ENCODE assay signal across 8 mouse cellular contexts in genomic region chr9:56928041-56928811, GRCm38 (mm10). TPM values are rescaled to one million over a fixed set of nuclear protein-coding genes. Genes with fewer than 3 reads are reported as not detected.
A peak's percentile ranks its signal among the peaks of the same experiment; 100 is the strongest.
DNase-seq lines count a peak whose midpoint lies in the region; ATAC-seq and TF ChIP-seq lines count a peak whose summit lies in the region.

Snx33 (minus strand) TSS chr9:56928371.

- peak within 1 kb of the TSS; percentile 76 for H3K4me2 ChIP-seq in lung, embryonic 15.5 days

- no peak for TF ChIP-seq POLR2A in olfactory bulb, adult 2 months (IDR thresholded peaks at IDR 0.05; ENCODE audit: insufficient read depth, low read depth, low read length)

- peak within 1 kb of the TSS; percentile 81 for H3K9ac ChIP-seq in lung, embryonic 15.5 days

- peak; percentile 86 for DNase-seq in G1E (ENCODE audit: low spot score)
- DNase-seq in cerebellum, adult 8-10 months, result peak; percentile 86
- peak; percentile 91 for DNase-seq in forelimb bud, embryonic 11.5 days (ENCODE audit: low read depth, low spot score)
- peak; percentile 97 for DNase-seq in heart, postnatal 4 days
- DNase-seq in layer of hippocampus, adult 9-10 months (ENCODE audit: low spot score), result peak; percentile 51
- peak; percentile 74 to 78 for DNase-seq in thymus, adult 18-20 months

- H3K27ac ChIP-seq in lung, embryonic 15.5 days, result peak within 1 kb of the TSS; percentile 99
- peak within 1 kb of the TSS; percentile 24; the same call in 1 of the 2 replicates for H3K27ac ChIP-seq in olfactory bulb, adult 2 months (ENCODE audit: insufficient read depth, low read depth, low read length)

- no peak for TF ChIP-seq CTCF in G1E (IDR thresholded peaks at IDR 0.05; ENCODE audit: low read depth, low read length)
- peak; percentile 48; the same call in 1 of the 2 replicates for TF ChIP-seq CTCF in olfactory bulb, adult 2 months (IDR thresholded peaks at IDR 0.05; ENCODE audit: insufficient read depth, low read depth, low read length)

- peak within 1 kb of the TSS; percentile 80 for H3K4me3 ChIP-seq in G1E (ENCODE audit: low read depth, low read length)
- H3K4me3 ChIP-seq in lung, embryonic 15.5 days, result peak within 1 kb of the TSS; percentile 66
- H3K4me3 ChIP-seq in olfactory bulb, adult 2 months (ENCODE audit: insufficient read depth, low read depth, low read length), result peak within 1 kb of the TSS; percentile 59

- WGBS in lung, embryonic 15.5 days, result under 1% methylated on average over 49 of the region's 50 CpGs
- under 1% methylated on average over 50 of the region's 50 CpGs for WGBS in olfactory bulb, adult 2 months

- H3K27me3 ChIP-seq in G1E (ENCODE audit: insufficient read depth, low read length), result peaks cover 29% of the 10 kb centered on the region
- H3K27me3 ChIP-seq in lung, embryonic 15.5 days, result no peaks in the 10 kb centered on the region

- peaks cover 36% of the 10 kb centered on the region for H3K4me1 ChIP-seq in G1E (ENCODE audit: insufficient read depth, low read depth, low read length)
- H3K4me1 ChIP-seq in lung, embryonic 15.5 days, result peaks cover 44% of the 10 kb centered on the region
- peaks cover 16% of the 10 kb centered on the region for H3K4me1 ChIP-seq in olfactory bulb, adult 2 months (ENCODE audit: control insufficient read depth, insufficient read depth, low read length)

- H3K9me3 ChIP-seq in G1E (replicated peaks), result no peaks in the 10 kb centered on the region
- no peaks in the 10 kb centered on the region for H3K9me3 ChIP-seq in lung, embryonic 15.5 days

- H3K36me3 ChIP-seq in G1E (replicated peaks), result peaks cover 16% of the 10 kb centered on the region
- no peaks in the 10 kb centered on the region for H3K36me3 ChIP-seq in lung, embryonic 15.5 days

- ATAC-seq in G1E (ENCODE audit: extremely low read depth, insufficient number of reproducible peaks, low FRiP score, poor library complexity, severe bottlenecking), result peak; percentile 47
- ATAC-seq in lung, embryonic 15.5 days (ENCODE audit: borderline replicate concordance, extremely low read depth, low FRiP score, low TSS enrichment), result peak; percentile 82

RNA-seq across cellular contexts. Expression of gene Snx33, which starts in this region (rescaled TPM):
- 5.8 and 6.9 TPM in 2 replicates for total RNA-seq in G1E (2014; fragmentation: Nextera tagmentation)
- total RNA-seq in G1E (2017), result 6.5 and 7.4 TPM in 2 replicates
- polyA plus RNA-seq in G1E (2012), result 0.96 and 1.2 TPM in 2 replicates
- total RNA-seq in heart, postnatal 4 days (2021), result 10 to 100 TPM; 11.7 to 13.9 TPM
- polyA plus RNA-seq in lung, embryonic 15.5 days (2015; fragmentation: Nextera tagmentation; extraction: Ambion mirVana), result 10.8 and 11.4 TPM in 2 replicates
- not detected in 2 replicates for polyA plus RNA-seq in olfactory bulb, adult 2 months (2012; ENCODE audit: insufficient read depth, insufficient read length, low replicate concordance, missing spikeins)

Comparison
In these comparisons a context has a peak if more than half of its experiments do, and no peak if none do; other contexts are left out.
1. Peak in every context shown above with its lines: DNase-seq, ATAC-seq, H3K4me3 ChIP-seq and H3K27ac ChIP-seq.